Mouse (Mus musculus): ENCODE data around the gene Utrn. TPM values are rescaled to one million over a fixed set of nuclear protein-coding genes. Genes with fewer than 3 reads are reported as not detected.
A peak's percentile ranks its signal among the peaks of the same experiment; 100 is the strongest.

Utrn gene
- total RNA-seq (2015; ENCODE audit: low replicate concordance) (25.5 and 40.7 TPM in 2 replicates), total RNA-seq (2017; ENCODE audit: low replicate concordance) (46.3 and 46.7 TPM in 2 replicates)

DNA sequence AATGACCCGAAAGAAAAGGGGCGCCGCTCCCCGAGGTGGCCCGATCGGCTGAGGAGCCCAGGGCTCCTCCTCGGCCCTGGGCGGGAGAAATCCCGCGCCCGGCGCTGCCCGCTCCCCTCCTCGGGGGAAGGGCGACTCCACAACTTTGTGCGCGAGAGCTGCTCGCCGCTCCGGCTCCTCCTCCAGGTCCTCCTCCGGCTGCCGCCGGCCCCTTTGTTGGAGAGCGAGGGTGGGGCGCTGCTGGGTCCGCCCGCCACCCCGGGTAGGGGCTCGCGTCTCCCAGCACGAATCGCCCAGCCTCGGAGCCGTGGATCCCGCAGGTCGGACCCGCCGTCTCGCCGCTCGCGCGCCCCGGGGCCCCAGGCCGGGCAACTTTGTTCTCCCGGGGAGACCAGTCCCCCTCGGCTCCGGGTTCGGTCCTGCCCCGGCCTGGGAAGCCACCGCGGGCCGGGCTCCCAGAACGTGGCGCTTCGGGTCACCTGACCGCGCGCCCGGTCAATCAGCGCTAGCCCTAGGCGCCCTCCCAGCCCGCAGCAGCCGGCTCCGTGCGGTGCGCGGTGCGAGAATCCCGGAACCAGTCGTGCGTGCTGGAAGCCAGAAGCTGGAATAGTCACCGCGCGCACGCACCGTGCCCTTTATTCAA is at the start of gene Utrn:
Gene Utrn, minus strand, starts transcription at position 337 of the 643 bp plus-strand sequence.
- ATAC-seq (replicated peaks; ENCODE audit: low FRiP score, poor library complexity, severe bottlenecking): no peak

GRCm38 (mm10) chr10:12917626-12918025 is 48.5 kb upstream of the Utrn start:
- no peak for ATAC-seq (replicated peaks; ENCODE audit: low FRiP score, poor library complexity, severe bottlenecking)

- ATAC-seq (replicated peaks; ENCODE audit: low FRiP score, poor library complexity, severe bottlenecking): no peak
Observed at GRCm38 (mm10) chr10:12916376-12916775, 47.2 kb upstream of the Utrn start.

DNA sequence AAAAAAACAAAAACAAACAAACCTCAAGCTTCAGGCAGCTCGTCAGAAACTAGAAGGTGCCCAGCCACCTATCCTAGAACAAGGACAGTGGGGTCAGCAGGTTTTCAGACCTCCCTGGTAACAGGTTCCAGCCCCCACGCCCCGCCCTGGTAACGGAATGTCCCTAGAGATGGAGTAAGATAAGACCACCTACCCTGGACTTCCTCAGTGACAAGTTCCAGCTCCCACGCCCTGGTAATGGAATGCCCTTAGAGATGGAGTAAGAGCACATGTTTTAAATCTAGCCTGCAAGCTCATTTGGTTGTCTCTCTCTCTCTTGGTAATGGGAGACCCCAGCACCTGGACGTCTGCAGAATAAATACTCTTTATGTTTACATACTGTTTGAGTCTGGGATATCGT is 46.7 kb upstream of the Utrn start:
- no peak for ATAC-seq (replicated peaks; ENCODE audit: low FRiP score, poor library complexity, severe bottlenecking)

DNA sequence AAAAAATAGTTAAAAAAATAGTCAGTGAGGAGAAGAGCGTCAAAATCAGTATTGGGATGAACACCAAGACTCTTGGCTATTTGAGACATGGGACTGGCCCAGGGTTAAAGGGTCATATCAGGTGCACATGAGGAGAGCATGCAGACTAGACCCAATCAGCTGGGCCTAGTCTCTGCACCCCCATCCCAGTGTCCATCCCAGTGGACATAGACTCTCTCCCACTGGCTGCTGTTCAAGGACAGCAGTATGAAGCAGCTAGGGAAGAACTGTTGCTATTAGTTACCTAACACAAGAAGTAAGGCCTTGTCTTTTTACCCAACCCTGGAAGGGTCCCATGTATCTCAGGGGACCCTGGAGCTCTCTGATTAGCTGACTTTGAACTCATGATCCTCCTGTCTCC is 45.0 kb upstream of the Utrn start:
- no peak for ATAC-seq (replicated peaks; ENCODE audit: low FRiP score, poor library complexity, severe bottlenecking)

DNA sequence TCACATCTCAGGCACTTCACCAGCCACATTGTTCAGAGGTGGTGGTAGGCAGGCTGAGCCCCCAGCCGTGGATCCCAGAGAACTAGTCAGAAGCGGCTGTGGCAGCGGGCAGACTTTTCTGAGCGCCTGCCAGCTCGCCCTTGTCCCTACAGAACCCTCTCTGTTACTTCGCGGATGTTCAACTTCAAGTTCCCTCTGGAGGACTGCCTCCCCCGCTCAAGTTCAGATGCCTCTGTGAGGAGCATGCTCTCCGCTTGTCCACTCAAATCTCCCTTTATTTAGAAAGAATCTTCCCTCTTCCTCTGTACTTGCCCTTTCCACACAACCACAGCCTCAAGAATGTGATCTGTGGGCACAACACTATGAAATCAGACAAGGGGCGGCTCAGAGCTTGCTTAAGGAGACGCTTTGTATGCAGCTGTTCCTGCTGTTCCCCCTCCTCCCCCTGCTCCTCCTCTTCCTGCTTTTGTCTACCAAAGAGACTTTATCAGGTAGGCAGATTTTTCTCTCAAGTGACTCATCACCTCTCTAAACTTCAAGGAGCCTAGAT is 42.9 kb upstream of the Utrn start:
- ATAC-seq (replicated peaks; ENCODE audit: low FRiP score, poor library complexity, severe bottlenecking): no peak

GRCm38 (mm10) chr10:12911451-12911850 is 42.3 kb upstream of the Utrn start:
- ATAC-seq (replicated peaks; ENCODE audit: low FRiP score, poor library complexity, severe bottlenecking): no peak

GRCm38 (mm10) chr10:12909891-12910290 is 40.7 kb upstream of the Utrn start:
- no peak for ATAC-seq (replicated peaks; ENCODE audit: low FRiP score, poor library complexity, severe bottlenecking)

GRCm38 (mm10) chr10:12909179-12909578 is 40.0 kb upstream of the Utrn start:
- ATAC-seq (replicated peaks; ENCODE audit: low FRiP score, poor library complexity, severe bottlenecking): no peak

DNA sequence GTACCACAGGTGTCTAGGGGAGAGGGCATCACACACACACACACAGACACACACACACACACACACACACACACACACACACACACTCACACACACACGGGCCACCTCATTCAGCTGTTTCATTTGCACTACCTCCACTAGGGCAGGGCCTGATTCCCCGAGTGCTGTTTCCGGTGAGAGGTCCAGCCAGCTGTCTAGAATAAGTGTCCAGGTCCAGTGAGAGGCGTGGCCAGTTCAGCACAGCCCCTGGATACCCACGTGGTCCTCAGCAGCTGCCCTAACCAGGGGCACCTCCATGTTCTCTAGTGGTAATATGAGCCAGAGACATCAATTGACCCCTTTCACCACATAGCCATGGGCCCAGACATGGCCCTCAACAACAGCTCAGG is 35.0 kb upstream of the Utrn start:
- ATAC-seq (replicated peaks; ENCODE audit: low FRiP score, poor library complexity, severe bottlenecking): no peak; the same call in 1 of the 2 replicates

DNA sequence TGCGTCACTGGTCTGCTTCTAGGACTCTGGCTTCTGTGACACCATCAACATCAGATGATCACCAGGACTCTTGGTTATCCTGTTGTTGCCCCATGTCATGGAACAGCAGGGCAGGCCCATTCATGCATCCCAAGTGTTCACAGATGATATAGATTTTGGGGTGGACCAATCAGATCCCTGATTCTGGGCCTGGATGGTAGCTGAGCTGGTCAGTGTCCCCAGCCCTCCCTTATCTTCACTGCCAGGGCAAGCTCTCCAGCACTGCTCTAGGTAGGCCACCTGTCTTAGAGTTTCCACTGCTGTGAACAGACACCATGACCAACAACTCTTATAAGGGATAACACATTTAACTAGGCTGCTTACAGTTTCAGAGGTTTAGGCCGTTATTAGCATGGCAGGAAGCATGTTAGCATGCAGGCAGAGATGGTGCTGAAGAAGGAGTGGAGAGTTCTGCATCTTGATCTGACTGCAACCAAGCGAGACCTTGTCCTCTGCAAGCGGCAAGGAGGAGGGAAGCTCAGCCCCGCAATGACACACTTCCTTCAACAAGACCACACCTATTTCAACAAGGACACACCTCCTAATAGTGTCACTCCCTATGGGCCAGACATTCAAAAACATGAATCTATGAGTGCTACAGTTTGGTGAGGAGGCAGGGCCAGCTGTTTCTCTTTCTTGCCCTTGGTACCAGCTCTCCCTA is 34.4 kb upstream of the Utrn start:
- ATAC-seq (replicated peaks; ENCODE audit: low FRiP score, poor library complexity, severe bottlenecking): peak; percentile 35; the same call in 1 of the 2 replicates

GRCm38 (mm10) chr10:12899901-12900300 is 30.7 kb upstream of the Utrn start:
- no peak for ATAC-seq (replicated peaks; ENCODE audit: low FRiP score, poor library complexity, severe bottlenecking)

GRCm38 (mm10) chr10:12893339-12893738 is 24.2 kb upstream of the Utrn start:
- no peak for ATAC-seq (replicated peaks; ENCODE audit: low FRiP score, poor library complexity, severe bottlenecking)

DNA sequence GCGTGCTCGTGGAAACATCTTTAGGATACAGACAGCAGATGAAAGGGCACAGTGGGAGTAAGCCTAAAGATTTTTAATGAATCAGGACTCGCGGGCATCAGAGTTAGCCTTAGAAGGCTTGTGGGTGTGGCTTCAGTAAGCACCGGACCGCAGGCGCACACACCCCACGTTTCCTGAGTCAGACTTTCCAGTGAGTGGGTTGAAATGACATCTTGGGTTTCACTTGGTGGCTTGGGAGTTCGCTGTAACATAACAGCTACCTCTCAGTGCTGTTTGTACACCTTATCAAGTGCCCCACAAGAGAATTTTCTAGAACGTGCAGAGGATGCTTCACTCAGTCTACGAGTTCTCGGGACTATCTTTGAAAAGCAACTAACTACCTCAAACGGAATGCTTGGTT is 19.2 kb upstream of the Utrn start:
- no peak for ATAC-seq (replicated peaks; ENCODE audit: low FRiP score, poor library complexity, severe bottlenecking)

- no peak for ATAC-seq (replicated peaks; ENCODE audit: low FRiP score, poor library complexity, severe bottlenecking)
Observed at GRCm38 (mm10) chr10:12887792-12888191, 18.6 kb upstream of the Utrn start.

GRCm38 (mm10) chr10:12884308-12884948 is 15.3 kb upstream of the Utrn start:
- ATAC-seq (replicated peaks; ENCODE audit: low FRiP score, poor library complexity, severe bottlenecking): no peak

- no peak for ATAC-seq (replicated peaks; ENCODE audit: low FRiP score, poor library complexity, severe bottlenecking)
Observed at GRCm38 (mm10) chr10:12881911-12882310, 12.7 kb upstream of the Utrn start.

GRCm38 (mm10) chr10:12879313-12879695 is 10.1 kb upstream of the Utrn start:
- no peak for ATAC-seq (replicated peaks; ENCODE audit: low FRiP score, poor library complexity, severe bottlenecking)

GRCm38 (mm10) chr10:12878661-12879312 is 9.6 kb upstream of the Utrn start:
- no peak for ATAC-seq (replicated peaks; ENCODE audit: low FRiP score, poor library complexity, severe bottlenecking)

GRCm38 (mm10) chr10:12876426-12876825 is 7.3 kb upstream of the Utrn start:
- no peak for ATAC-seq (replicated peaks; ENCODE audit: low FRiP score, poor library complexity, severe bottlenecking)
